Mouse (Mus musculus): ENCODE data around the gene Khnyn.

- TF ChIP-seq EP300 (IDR thresholded peaks at IDR 0.05; ENCODE audit: low read depth) (no peak), CTCF (IDR thresholded peaks at IDR 0.05; ENCODE audit: low read depth) (no peak)
Measured at GRCm38 (mm10) chr14:55838312-55838711, 46.4 kb upstream of the Khnyn start.
